10 mouse cellular contexts compared by ENCODE assay signal in the genomic region with DNA sequence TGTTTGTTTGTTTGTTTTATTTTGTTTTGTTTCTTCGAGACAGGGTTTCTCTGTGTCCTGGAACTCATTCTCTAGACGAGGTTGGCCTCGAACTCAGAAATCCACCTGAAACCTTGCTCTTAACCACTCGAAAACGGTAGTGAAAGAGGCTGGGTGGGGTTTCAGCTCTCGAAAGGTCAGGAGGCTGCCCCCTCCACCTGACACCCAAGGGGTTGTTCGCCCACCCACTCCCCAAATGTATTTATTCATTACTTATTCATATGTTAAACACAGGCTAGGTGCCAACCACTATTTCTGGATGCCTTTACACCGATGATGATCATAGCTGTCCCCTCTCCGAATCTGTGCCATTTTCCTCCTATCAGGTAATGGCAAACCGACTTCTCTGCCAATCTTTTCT. TPM values are rescaled to one million over a fixed set of nuclear protein-coding genes. Genes with fewer than 3 reads are reported as not detected.
DNase-seq lines count a peak whose midpoint lies in the region; ATAC-seq and TF ChIP-seq lines count a peak whose summit lies in the region.
"Had no signal": no experiment of that assay in that cellular context is flagged by ENCODE, and none has a peak within 500 bp of the region (broad histone marks: within the 10 kb centered on the region; RNA-seq: fewer than 3 reads in every experiment).

No protein-coding gene starts in this region.

- TF ChIP-seq EP300 in stomach, postnatal 0 days (optimal IDR thresholded peaks at IDR 0.05), result no peak

- no peak for DNase-seq in gastrocnemius, adult 2 months
- no peak for DNase-seq in gastrocnemius, postnatal 36 days
- DNase-seq in testis, postnatal 14 days (ENCODE audit: low spot score), result no peak
- DNase-seq in liver, embryonic 11.5 days (ENCODE audit: low spot score), result no peak
- DNase-seq in stomach, postnatal 0 days (ENCODE audit: low spot score), result no peak
- DNase-seq in frontal cortex, postnatal 14 days (ENCODE audit: low spot score in 2 of 2), result no peak
- DNase-seq in frontal cortex, adult 2 months (ENCODE audit: extremely low spot score in 1 of 2, low spot score in 1 of 2), result no peak

- peak overlapping the region; percentile 87 for H3K4me3 ChIP-seq in gastrocnemius, adult 2 months
- peak overlapping the region; percentile 94 for H3K4me3 ChIP-seq in testis, adult 2 months (ENCODE audit: control insufficient read depth, low read depth, low read length)
- H3K4me3 ChIP-seq in liver, embryonic 11.5 days (ENCODE audit: low read depth, low read length), result peak overlapping the region; percentile 63
- H3K4me3 ChIP-seq in stomach, postnatal 0 days (ENCODE audit: low read depth, low read length), result peak overlapping the region; percentile 67

- ATAC-seq in liver, embryonic 11.5 days (replicated peaks; ENCODE audit: low FRiP score), result no peak
- ATAC-seq in stomach, postnatal 0 days (ENCODE audit: low FRiP score, low TSS enrichment), result no peak

- H3K36me3 ChIP-seq in testis, adult 2 months (ENCODE audit: control insufficient read depth, insufficient read depth, low read length), result no peaks in the 10 kb centered on the region
- H3K36me3 ChIP-seq in liver, embryonic 11.5 days (ENCODE audit: control insufficient read depth, insufficient read depth, low read length), result peaks cover 13% of the 10 kb centered on the region; the same call in 1 of the 2 replicates
- peaks cover 13% of the 10 kb centered on the region; the same call in 1 of the 2 replicates for H3K36me3 ChIP-seq in stomach, postnatal 0 days (ENCODE audit: control insufficient read depth, insufficient read depth, low read length)

- H3K4me1 ChIP-seq in testis, adult 2 months (ENCODE audit: control insufficient read depth, insufficient read depth, low read length), result peaks cover 39% of the 10 kb centered on the region
- H3K4me1 ChIP-seq in liver, embryonic 11.5 days (replicated peaks; ENCODE audit: control insufficient read depth, insufficient read depth, low read length), result peaks cover 63% of the 10 kb centered on the region
- H3K4me1 ChIP-seq in stomach, postnatal 0 days (replicated peaks; ENCODE audit: control insufficient read depth, insufficient read depth), result peaks cover 6% of the 10 kb centered on the region

- H3K27me3 ChIP-seq in testis, adult 2 months (ENCODE audit: control insufficient read depth, insufficient read depth, low read length), result peaks cover 9% of the 10 kb centered on the region
- no peaks in the 10 kb centered on the region for H3K27me3 ChIP-seq in liver, embryonic 11.5 days (replicated peaks; ENCODE audit: control insufficient read depth, insufficient read depth, low read length)
- no peaks in the 10 kb centered on the region for H3K27me3 ChIP-seq in stomach, postnatal 0 days (ENCODE audit: control insufficient read depth, insufficient read depth, low read length)

- H3K9ac ChIP-seq in liver, embryonic 11.5 days (ENCODE audit: low read depth, low read length), result peak overlapping the region; percentile 96
- H3K9ac ChIP-seq in stomach, postnatal 0 days (ENCODE audit: low read length), result peak overlapping the region; percentile 78

- intact Hi-C loops in gastrocnemius, adult 2 months (cut with DNase I), result loop anchor here (5.0 kb wide), 1 partner anchor 78 kb away; no protein-coding TSS in a partner anchor
- intact Hi-C loops in gastrocnemius, postnatal 36 days (cut with DNase I), result no loop called here

- WGBS in liver, embryonic 11.5 days, result 48% methylated on average over 10 of the region's 10 CpGs
- WGBS in stomach, postnatal 0 days, result 56% methylated on average over 10 of the region's 10 CpGs

- H3K9me3 ChIP-seq in liver, embryonic 11.5 days (ENCODE audit: control insufficient read depth, low read length), result no peaks in the 10 kb centered on the region
- H3K9me3 ChIP-seq in stomach, postnatal 0 days (ENCODE audit: control insufficient read depth, low read length), result no peaks in the 10 kb centered on the region

- TF ChIP-seq POLR2A in testis, adult 2 months (IDR thresholded peaks at IDR 0.05; ENCODE audit: control insufficient read depth, low read depth, low read length), result no peak

- H3K27ac ChIP-seq in gastrocnemius, adult 2 months, result peak overlapping the region; percentile 94
- H3K27ac ChIP-seq in testis, adult 2 months (ENCODE audit: control insufficient read depth, insufficient read depth, low read depth, low read length), result no peak overlapping the region
- H3K27ac ChIP-seq in liver, embryonic 11.5 days (ENCODE audit: low read depth, low read length), result peak overlapping the region; percentile 99
- H3K27ac ChIP-seq in stomach, postnatal 0 days (replicated peaks), result peak overlapping the region; percentile 86

- H3K4me2 ChIP-seq in liver, embryonic 11.5 days, result peak overlapping the region; percentile 97
- peak overlapping the region; percentile 66 for H3K4me2 ChIP-seq in stomach, postnatal 0 days (replicated peaks; ENCODE audit: low read depth)

- TF ChIP-seq CTCF in gastrocnemius, adult 2 months (IDR thresholded peaks at IDR 0.05), result no peak
- no peak for TF ChIP-seq CTCF in testis, adult 2 months (IDR thresholded peaks at IDR 0.05; ENCODE audit: control insufficient read depth, insufficient read depth, insufficient replicate concordance, low read depth, low read length)
- no peak; the same call in 1 of the 2 replicates for TF ChIP-seq CTCF in stomach, postnatal 0 days (IDR thresholded peaks at IDR 0.05; ENCODE audit: low read depth)

RNA-seq across cellular contexts. Expression of a gene that starts 0.4 kb away (rescaled TPM):
- total RNA-seq in gastrocnemius, adult 2 months (2021), result 100 to 1,000 TPM; 134 to 141 TPM
- total RNA-seq in gastrocnemius, postnatal 36 days (2021), result 100 to 1,000 TPM; 116 to 123 TPM
- 129 and 140 TPM in 2 replicates for polyA plus RNA-seq in testis, adult 2 months (2012; rRNA removed)
- polyA plus RNA-seq in liver, embryonic 11.5 days (2014; fragmentation: Nextera tagmentation; extraction: Ambion mirVana), result 218 and 233 TPM in 2 replicates
- polyA plus RNA-seq in stomach, postnatal 0 days (2015; fragmentation: Nextera tagmentation; extraction: Ambion mirVana), result 286 and 296 TPM in 2 replicates
- 288 and 325 TPM in 2 replicates for polyA plus RNA-seq in frontal cortex, adult 2 months (2012; rRNA removed)

RNA-seq across cellular contexts. Expression of a gene that starts 0.4 kb away (rescaled TPM):
- total RNA-seq in gastrocnemius, adult 2 months (2021), result under 1 TPM; 0.26 to 0.61 TPM
- total RNA-seq in gastrocnemius, postnatal 36 days (2021), result under 1 TPM; 0.37 to 0.51 TPM
- 5.0 and 5.5 TPM in 2 replicates for polyA plus RNA-seq in testis, adult 2 months (2012; rRNA removed)
- polyA plus RNA-seq in liver, embryonic 11.5 days (2014; fragmentation: Nextera tagmentation; extraction: Ambion mirVana), result 34.0 and 35.4 TPM in 2 replicates
- 6.2 and 6.3 TPM in 2 replicates for polyA plus RNA-seq in stomach, postnatal 0 days (2015; fragmentation: Nextera tagmentation; extraction: Ambion mirVana)
- 0.48 and 0.70 TPM in 2 replicates for polyA plus RNA-seq in frontal cortex, adult 2 months (2012; rRNA removed)

RNA-seq across cellular contexts. Expression of a gene that starts 0.4 kb away (rescaled TPM):
- total RNA-seq in gastrocnemius, adult 2 months (2021), result 10 to 100 TPM; 10.5 to 10.9 TPM
- 10 to 100 TPM; 10.3 to 13.2 TPM for total RNA-seq in gastrocnemius, postnatal 36 days (2021)
- polyA plus RNA-seq in testis, adult 2 months (2012; rRNA removed), result 45.3 and 48.9 TPM in 2 replicates
- 33.7 and 37.2 TPM in 2 replicates for polyA plus RNA-seq in liver, embryonic 11.5 days (2014; fragmentation: Nextera tagmentation; extraction: Ambion mirVana)
- polyA plus RNA-seq in stomach, postnatal 0 days (2015; fragmentation: Nextera tagmentation; extraction: Ambion mirVana), result 83.1 and 88.9 TPM in 2 replicates
- polyA plus RNA-seq in frontal cortex, adult 2 months (2012; rRNA removed), result 53.4 and 58.3 TPM in 2 replicates

RNA-seq across cellular contexts. Expression of a gene that starts 15.0 kb away (rescaled TPM):
- total RNA-seq in gastrocnemius, adult 2 months (2021), result 100 to 1,000 TPM; 464 to 595 TPM
- 100 to 1,000 TPM; 440 to 476 TPM for total RNA-seq in gastrocnemius, postnatal 36 days (2021)
- 240 and 246 TPM in 2 replicates for polyA plus RNA-seq in testis, adult 2 months (2012; rRNA removed)
- polyA plus RNA-seq in liver, embryonic 11.5 days (2014; fragmentation: Nextera tagmentation; extraction: Ambion mirVana), result 432 and 467 TPM in 2 replicates
- polyA plus RNA-seq in stomach, postnatal 0 days (2015; fragmentation: Nextera tagmentation; extraction: Ambion mirVana), result 514 and 516 TPM in 2 replicates
- polyA plus RNA-seq in frontal cortex, adult 2 months (2012; rRNA removed), result 498 and 573 TPM in 2 replicates

RNA-seq across cellular contexts. Expression of a gene that starts 40.4 kb away (rescaled TPM):
- total RNA-seq in gastrocnemius, adult 2 months (2021), result not detected
- not detected for total RNA-seq in gastrocnemius, postnatal 36 days (2021)
- polyA plus RNA-seq in testis, adult 2 months (2012; rRNA removed), result 149 and 170 TPM in 2 replicates
- polyA plus RNA-seq in liver, embryonic 11.5 days (2014; fragmentation: Nextera tagmentation; extraction: Ambion mirVana), result 0.25 and 0.58 TPM in 2 replicates
- 0.08 and 0.11 TPM in 2 replicates for polyA plus RNA-seq in stomach, postnatal 0 days (2015; fragmentation: Nextera tagmentation; extraction: Ambion mirVana)
- not detected in 2 replicates for polyA plus RNA-seq in frontal cortex, adult 2 months (2012; rRNA removed)
- total RNA-seq: common myeloid progenitor, adult 5-6 weeks had no signal
- polyA plus RNA-seq: C2C12 had no signal
